Mouse (Mus musculus): ENCODE measurements around the gene Slc4a1ap.

The Slc4a1ap gene

GRCm38 (mm10) chr5:31606151-31606550 is 79.4 kb downstream of the Slc4a1ap start:
- 55% methylated on average over 3 of the region's 3 CpGs for WGBS

Measured in cerebral cortex, adult 2 months (tissue).